Mouse (Mus musculus): Measurements from ENCODE around the gene Mrrf. TPM values are rescaled to one million over a fixed set of nuclear protein-coding genes. Genes with fewer than 3 reads are reported as not detected.
A peak's percentile ranks its signal among the peaks of the same experiment; 100 is the strongest.
"Not testable (repeated sequence)": the region's sequence is repeated elsewhere in the genome, so short reads cannot be mapped to it uniquely, and the experiment has no call there.

Gene Mrrf
- polyA plus RNA-seq, 1 experiment from 2014 or later = 28.2 TPM

DNA sequence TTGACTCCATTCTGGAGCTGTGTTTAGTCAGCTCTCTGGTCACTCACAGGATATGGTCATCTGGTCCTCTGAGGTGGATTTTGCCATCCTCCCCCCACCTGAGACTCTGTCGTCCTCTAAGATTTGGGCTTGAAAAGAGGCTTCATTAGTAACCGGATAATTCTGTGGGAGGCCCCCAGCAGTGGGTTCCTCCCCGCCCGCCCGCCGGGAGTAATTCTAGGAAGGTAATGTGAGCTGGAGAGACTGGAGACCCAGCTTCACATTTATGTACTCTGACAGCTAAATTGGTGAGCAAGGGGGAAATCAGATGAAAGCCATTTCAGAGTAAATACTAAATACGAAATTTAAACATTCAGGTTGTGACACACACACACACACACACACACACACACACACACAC lies 27.6 kb upstream of the Mrrf start:
- DNase-seq (ENCODE audit: low spot score) (no peak), ATAC-seq (replicated peaks; ENCODE audit: low FRiP score) (no peak)
- H3K4me1 ChIP-seq (replicated peaks; ENCODE audit: control insufficient read depth, insufficient read depth, low read length) = peaks cover 15% of the 10 kb centered on the region; the same call in 1 of the 2 replicates
- H3K36me3 ChIP-seq (ENCODE audit: control insufficient read depth, insufficient read depth, low read length) = no peaks in the 10 kb centered on the region
- WGBS = 9% methylated on average over 7 of the region's 7 CpGs
- no peaks in the 10 kb centered on the region for H3K9me3 ChIP-seq (ENCODE audit: control insufficient read depth, low read length)
- H3K27me3 ChIP-seq (ENCODE audit: control insufficient read depth, insufficient read depth, low read length) = peaks cover 57% of the 10 kb centered on the region
- H3K9ac ChIP-seq (ENCODE audit: low read length) = no peak overlapping the region
- no peak overlapping the region for H3K4me3 ChIP-seq (ENCODE audit: low read depth, low read length)
- no peak overlapping the region for H3K4me2 ChIP-seq (ENCODE audit: low read depth, low read length, severe bottlenecking)
- H3K27ac ChIP-seq (ENCODE audit: low read depth, low read length) = no peak overlapping the region

DNA sequence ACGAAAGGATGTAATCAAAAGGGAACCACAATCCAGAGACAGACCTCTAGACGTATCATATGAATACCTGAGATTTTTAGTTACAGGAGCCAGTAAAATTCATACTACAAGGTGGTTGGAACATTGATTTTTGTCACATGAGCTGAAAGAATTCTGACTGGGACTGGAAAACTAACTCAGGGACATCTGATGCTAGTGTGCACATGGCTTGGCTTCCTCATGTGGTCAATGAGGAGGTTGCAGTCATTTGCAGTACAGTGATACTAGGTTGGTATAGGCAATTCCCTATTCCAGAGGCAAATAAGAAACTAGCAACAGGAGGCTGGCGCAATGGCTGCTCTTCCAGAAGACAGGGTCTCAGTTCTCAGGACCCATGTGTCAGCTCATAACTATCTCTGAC lies 23.6 kb upstream of the Mrrf start:
- Histone ChIP-seq H3K27me3 (ENCODE audit: control insufficient read depth, insufficient read depth, low read length) (peaks cover 19% of the 10 kb centered on the region), H3K36me3 (ENCODE audit: control insufficient read depth, insufficient read depth, low read length) (no peaks in the 10 kb centered on the region; the same call in 1 of the 2 replicates), H3K4me2 (ENCODE audit: low read depth, low read length, severe bottlenecking) (no peak overlapping the region), H3K4me1 (replicated peaks; ENCODE audit: control insufficient read depth, insufficient read depth, low read length) (no peaks in the 10 kb centered on the region), H3K4me3 (ENCODE audit: low read depth, low read length) (no peak overlapping the region), H3K9ac (ENCODE audit: low read length) (no peak overlapping the region), H3K27ac (ENCODE audit: low read depth, low read length) (no peak overlapping the region), H3K9me3 (ENCODE audit: control insufficient read depth, low read length) (no peaks in the 10 kb centered on the region)
- ATAC-seq (replicated peaks; ENCODE audit: low FRiP score) = no peak
- no peak for DNase-seq (ENCODE audit: low spot score)
- 70% methylated on average over 3 of the region's 3 CpGs for WGBS

- H3K9ac ChIP-seq (ENCODE audit: low read length) = no peak overlapping the region
- DNase-seq (ENCODE audit: low spot score) (no peak), ATAC-seq (replicated peaks; ENCODE audit: low FRiP score) (no peak)
- no peaks in the 10 kb centered on the region for H3K4me1 ChIP-seq (replicated peaks; ENCODE audit: control insufficient read depth, insufficient read depth, low read length)
- H3K9me3 ChIP-seq (ENCODE audit: control insufficient read depth, low read length) = no peaks in the 10 kb centered on the region
- H3K27ac ChIP-seq (ENCODE audit: low read depth, low read length) = no peak overlapping the region
- 92% methylated on average over 9 of the region's 9 CpGs for WGBS
- peaks cover 9% of the 10 kb centered on the region for H3K36me3 ChIP-seq (ENCODE audit: control insufficient read depth, insufficient read depth, low read length)
- H3K4me2 ChIP-seq (ENCODE audit: low read depth, low read length, severe bottlenecking) = no peak overlapping the region
- no peaks in the 10 kb centered on the region for H3K27me3 ChIP-seq (ENCODE audit: control insufficient read depth, insufficient read depth, low read length)
- H3K4me3 ChIP-seq (ENCODE audit: low read depth, low read length) = no peak overlapping the region
These were observed 9.3 kb upstream of the Mrrf start for GRCm38 (mm10) chr2:36126795-36127429.

DNA sequence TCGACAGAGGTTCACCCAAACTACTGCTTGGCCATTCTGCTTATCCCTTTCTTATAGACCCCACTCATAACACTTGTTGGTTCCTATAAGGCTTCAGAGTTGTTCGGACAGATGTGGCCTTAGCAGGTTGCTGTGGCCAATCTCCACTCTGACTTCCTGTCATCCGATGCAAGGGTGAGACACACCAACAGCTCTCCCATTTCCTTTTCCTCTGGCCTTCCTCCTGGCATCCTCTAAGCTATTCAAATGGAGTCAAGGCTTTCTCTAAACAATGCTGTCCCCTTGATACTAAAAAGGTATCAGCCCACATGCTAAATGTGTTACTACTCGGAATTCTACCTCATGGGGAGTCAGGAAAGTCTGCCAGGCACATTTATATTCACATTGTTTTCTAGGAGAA lies 8.2 kb upstream of the Mrrf start:
- ATAC-seq (replicated peaks; ENCODE audit: low FRiP score) = no peak
- Histone ChIP-seq H3K27me3 (ENCODE audit: control insufficient read depth, insufficient read depth, low read length) (no peaks in the 10 kb centered on the region), H3K4me2 (ENCODE audit: low read depth, low read length, severe bottlenecking) (no peak overlapping the region), H3K9me3 (ENCODE audit: control insufficient read depth, low read length) (no peaks in the 10 kb centered on the region), H3K9ac (ENCODE audit: low read length) (no peak overlapping the region), H3K27ac (ENCODE audit: low read depth, low read length) (no peak overlapping the region), H3K4me1 (replicated peaks; ENCODE audit: control insufficient read depth, insufficient read depth, low read length) (no peaks in the 10 kb centered on the region), H3K4me3 (ENCODE audit: low read depth, low read length) (no peak overlapping the region), H3K36me3 (ENCODE audit: control insufficient read depth, insufficient read depth, low read length) (peaks cover 4% of the 10 kb centered on the region; the same call in 1 of the 2 replicates)
- DNase-seq (ENCODE audit: low spot score) = no peak
- WGBS = 82% methylated on average over 4 of the region's 4 CpGs

- no peak for ATAC-seq (replicated peaks; ENCODE audit: low FRiP score)
- H3K4me3 ChIP-seq (ENCODE audit: low read depth, low read length) = no peak overlapping the region
- H3K27ac ChIP-seq (ENCODE audit: low read depth, low read length) = no peak overlapping the region
- no peaks in the 10 kb centered on the region for H3K9me3 ChIP-seq (ENCODE audit: control insufficient read depth, low read length)
- no peak overlapping the region for H3K9ac ChIP-seq (ENCODE audit: low read length)
- H3K4me2 ChIP-seq (ENCODE audit: low read depth, low read length, severe bottlenecking) = no peak overlapping the region
- no peaks in the 10 kb centered on the region for H3K4me1 ChIP-seq (replicated peaks; ENCODE audit: control insufficient read depth, insufficient read depth, low read length)
- WGBS = 86% methylated on average over 3 of the region's 3 CpGs
- H3K27me3 ChIP-seq (ENCODE audit: control insufficient read depth, insufficient read depth, low read length) = no peaks in the 10 kb centered on the region
- no peak for DNase-seq (ENCODE audit: low spot score)
- no peaks in the 10 kb centered on the region; the same call in 1 of the 2 replicates for H3K36me3 ChIP-seq (ENCODE audit: control insufficient read depth, insufficient read depth, low read length)
These were observed 7.1 kb upstream of the Mrrf start for GRCm38 (mm10) chr2:36129051-36129450.

DNA sequence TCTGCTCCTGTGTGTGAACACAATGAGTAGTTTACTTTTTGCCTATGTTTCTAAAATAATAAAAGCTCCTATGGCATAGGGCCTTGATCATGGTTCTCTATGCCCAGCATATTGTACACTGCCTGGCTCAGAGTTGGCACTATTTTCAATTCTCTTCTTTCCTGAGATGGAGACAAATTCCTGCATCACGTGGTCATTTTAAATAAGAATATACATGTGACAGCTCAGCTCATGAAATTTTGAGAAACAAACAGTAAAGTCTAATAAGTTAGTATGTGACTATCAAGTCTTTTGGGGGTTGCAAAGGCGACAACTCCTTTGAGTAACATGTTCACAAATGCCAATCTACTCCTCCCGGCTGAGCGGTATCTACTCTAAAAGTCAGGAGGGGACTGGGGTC lies 302 bp upstream of the Mrrf start:
- H3K27me3 ChIP-seq (ENCODE audit: control insufficient read depth, insufficient read depth, low read length) = no peaks in the 10 kb centered on the region
- under 1% methylated on average over 4 of the region's 4 CpGs for WGBS
- no peak overlapping the region for H3K27ac ChIP-seq (ENCODE audit: low read depth, low read length)
- DNase-seq (ENCODE audit: low spot score) (no peak), ATAC-seq (replicated peaks; ENCODE audit: low FRiP score) (no peak)
- H3K9ac ChIP-seq (ENCODE audit: low read length) = peak overlapping the region; percentile 88
- H3K36me3 ChIP-seq (ENCODE audit: control insufficient read depth, insufficient read depth, low read length) = no peaks in the 10 kb centered on the region; the same call in 1 of the 2 replicates
- H3K4me2 ChIP-seq (ENCODE audit: low read depth, low read length, severe bottlenecking) = peak overlapping the region; percentile 77
- peak overlapping the region; percentile 79 for H3K4me3 ChIP-seq (ENCODE audit: low read depth, low read length)
- H3K4me1 ChIP-seq (replicated peaks; ENCODE audit: control insufficient read depth, insufficient read depth, low read length) = peaks cover 4% of the 10 kb centered on the region; the same call in 1 of the 2 replicates
- H3K9me3 ChIP-seq (ENCODE audit: control insufficient read depth, low read length) = no peaks in the 10 kb centered on the region

DNA sequence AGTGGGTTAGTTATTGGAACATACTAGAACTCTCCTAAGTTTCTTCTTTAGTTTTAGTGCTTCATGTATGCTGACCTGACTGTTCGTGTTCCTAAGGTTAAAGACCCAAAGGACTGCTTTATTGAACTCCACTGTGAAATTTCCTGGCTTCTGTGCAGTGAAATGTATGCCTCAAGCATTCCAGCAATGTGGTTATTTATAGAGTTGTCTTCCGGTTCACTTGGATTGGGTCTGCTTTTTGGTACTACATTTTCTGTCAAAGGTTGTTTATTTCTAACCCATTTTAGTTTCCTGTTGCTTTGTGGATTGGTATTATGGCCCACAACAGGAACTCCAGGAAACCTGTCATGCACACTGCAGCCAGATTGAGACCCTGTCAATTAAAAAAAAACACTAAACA lies 2.9 kb downstream of the Mrrf start:
- Histone ChIP-seq H3K9me3 (ENCODE audit: control insufficient read depth, low read length) (no peaks in the 10 kb centered on the region), H3K4me3 (ENCODE audit: low read depth, low read length) (no peak overlapping the region), H3K4me1 (replicated peaks; ENCODE audit: control insufficient read depth, insufficient read depth, low read length) (peaks cover 4% of the 10 kb centered on the region; the same call in 1 of the 2 replicates), H3K4me2 (ENCODE audit: low read depth, low read length, severe bottlenecking) (no peak overlapping the region), H3K27ac (ENCODE audit: low read depth, low read length) (no peak overlapping the region), H3K36me3 (ENCODE audit: control insufficient read depth, insufficient read depth, low read length) (no peaks in the 10 kb centered on the region; the same call in 1 of the 2 replicates), H3K27me3 (ENCODE audit: control insufficient read depth, insufficient read depth, low read length) (no peaks in the 10 kb centered on the region), H3K9ac (ENCODE audit: low read length) (no peak overlapping the region)
- DNase-seq (ENCODE audit: low spot score) (no peak), ATAC-seq (replicated peaks; ENCODE audit: low FRiP score) (no peak)
- 85% methylated on average over 2 of the region's 2 CpGs for WGBS

GRCm38 (mm10) chr2:36148876-36149365 lies 12.7 kb downstream of the Mrrf start:
- Histone ChIP-seq H3K9me3 (ENCODE audit: control insufficient read depth, low read length) (no peaks in the 10 kb centered on the region), H3K9ac (ENCODE audit: low read length) (no peak overlapping the region), H3K36me3 (ENCODE audit: control insufficient read depth, insufficient read depth, low read length) (no peaks in the 10 kb centered on the region), H3K4me2 (ENCODE audit: low read depth, low read length, severe bottlenecking) (no peak overlapping the region), H3K4me3 (ENCODE audit: low read depth, low read length) (no peak overlapping the region), H3K27me3 (ENCODE audit: control insufficient read depth, insufficient read depth, low read length) (no peaks in the 10 kb centered on the region), H3K4me1 (replicated peaks; ENCODE audit: control insufficient read depth, insufficient read depth, low read length) (no peaks in the 10 kb centered on the region), H3K27ac (ENCODE audit: low read depth, low read length) (no peak overlapping the region)
- ATAC-seq (replicated peaks; ENCODE audit: low FRiP score) (no peak), DNase-seq (ENCODE audit: low spot score) (no peak)
- 84% methylated on average over 7 of the region's 7 CpGs for WGBS

GRCm38 (mm10) chr2:36152401-36152800 lies 16.2 kb downstream of the Mrrf start:
- H3K4me3 ChIP-seq (ENCODE audit: low read depth, low read length); H3K4me2 ChIP-seq (ENCODE audit: low read depth, low read length, severe bottlenecking); H3K9ac ChIP-seq (ENCODE audit: low read length); H3K36me3 ChIP-seq (ENCODE audit: control insufficient read depth, insufficient read depth, low read length); H3K27ac ChIP-seq (ENCODE audit: low read depth, low read length); ATAC-seq (replicated peaks; ENCODE audit: low FRiP score); DNase-seq (ENCODE audit: low spot score); H3K27me3 ChIP-seq (ENCODE audit: control insufficient read depth, insufficient read depth, low read length); H3K9me3 ChIP-seq (ENCODE audit: control insufficient read depth, low read length); H3K4me1 ChIP-seq (replicated peaks; ENCODE audit: control insufficient read depth, insufficient read depth, low read length): not testable (repeated sequence)
- 90% methylated on average over 3 of the region's 4 CpGs for WGBS

All from forebrain, embryonic 11.5 days (tissue).